Mouse (Mus musculus) thymus, adult 2 months (tissue): ENCODE results near the gene Kcnh4.

Experiments used
- CTCF ChIP-seq: fragments of 200-500 bp; IDR thresholded peaks from 2 replicates; pipeline ENCODE4 v1.5.1; 2012; ENCODE audit warnings: mild to moderate bottlenecking, control low read depth, low read length, moderate library complexity, borderline replicate concordance; ENCODE audit not compliant: control insufficient read depth, poor library complexity, insufficient read depth; ENCODE audit errors: extremely low read depth
- POLR2A ChIP-seq: fragments of 200-500 bp; IDR thresholded peaks from 2 replicates; pipeline ENCODE4 v1.6.1; 2012; ENCODE audit warnings: mild to moderate bottlenecking, low read length, control low read depth, moderate library complexity; ENCODE audit not compliant: control insufficient read depth, poor library complexity, insufficient read depth; ENCODE audit errors: extremely low read depth

GRCm38 (mm10) chr11:100795386-100795785, 35.6 kb upstream of the Kcnh4 start:
- TF ChIP-seq POLR2A (no peak), CTCF (no peak)
